Mouse (Mus musculus) testis, adult 2 months (tissue): Measurements from ENCODE around the gene Prdm1.

Source experiments
- CTCF ChIP-seq: fragments of 200-500 bp; IDR thresholded peaks from 2 replicates; pipeline ENCODE4 v1.5.1; 2012; ENCODE audit warnings: low read depth, mild to moderate bottlenecking, inconsistent platforms, low read length, moderate library complexity; ENCODE audit not compliant: control insufficient read depth, insufficient read depth, insufficient replicate concordance
- POLR2A ChIP-seq: fragments of 200-500 bp; IDR thresholded peaks from 2 replicates; pipeline ENCODE4 v1.6.1; 2012; ENCODE audit warnings: low read depth, mild to moderate bottlenecking, inconsistent platforms, low read length, moderate library complexity; ENCODE audit not compliant: control insufficient read depth

DNA sequence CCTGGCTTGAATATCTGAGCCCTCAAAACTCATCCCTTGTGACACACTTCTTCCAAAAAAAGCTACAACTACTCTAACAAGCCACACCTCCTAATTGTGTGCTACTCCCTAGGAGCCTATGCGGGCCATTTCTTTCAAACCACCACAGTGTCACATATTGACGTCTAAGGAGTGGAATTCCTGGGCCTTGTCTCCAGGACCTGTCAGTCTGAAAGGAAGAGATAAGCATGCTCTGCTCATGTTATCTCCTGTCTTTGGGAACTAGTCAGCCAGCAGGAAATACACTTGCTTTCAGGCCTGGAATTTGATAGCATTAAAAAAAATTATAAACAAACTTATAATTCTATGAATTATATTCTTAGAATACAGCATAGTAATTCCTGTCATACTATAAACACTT lies 27.0 kb upstream of the Prdm1 start:
- TF ChIP-seq CTCF, result no peak
- no peak for TF ChIP-seq POLR2A
